Mouse (Mus musculus): ENCODE data around the gene Fahd2a.

GRCm38 (mm10) chr2:127444055-127444789, at the start of gene Fahd2a:
- no peak for TF ChIP-seq CTCF (IDR thresholded peaks at IDR 0.05; ENCODE audit: low read depth)
- TF ChIP-seq EP300 (IDR thresholded peaks at IDR 0.05; ENCODE audit: low read depth) = no peak

Data from heart, postnatal 0 days (tissue).